ENCODE assay signal across 27 mouse cellular contexts in the genomic region with DNA sequence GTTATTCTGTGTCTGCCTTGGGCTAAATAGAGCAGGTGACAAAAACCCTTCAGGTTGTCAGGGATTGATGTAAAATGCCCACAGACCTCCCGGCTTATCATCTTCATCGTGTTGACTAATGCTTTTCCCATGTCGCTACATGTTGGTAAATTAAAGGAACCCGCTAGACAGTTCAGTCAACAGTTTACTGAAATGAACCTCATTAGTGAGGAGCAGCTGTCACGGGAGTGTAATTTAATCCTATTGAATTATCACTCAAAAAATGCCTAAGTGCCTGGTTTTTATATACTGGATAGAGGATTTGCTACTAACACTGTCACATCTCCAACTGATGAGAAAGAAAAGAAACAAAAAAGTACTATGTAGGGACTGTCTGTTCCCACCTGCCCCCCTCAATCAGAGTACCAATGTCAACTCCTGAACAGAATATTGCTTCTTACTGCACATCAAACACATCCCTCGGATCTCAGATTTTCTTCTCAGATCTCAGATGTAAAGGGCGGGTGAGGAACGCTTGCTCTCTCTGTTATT. TPM values are rescaled to one million over a fixed set of nuclear protein-coding genes. Genes with fewer than 3 reads are reported as not detected.
A peak's percentile ranks its signal among the peaks of the same experiment; 100 is the strongest.
DNase-seq lines count a peak whose midpoint lies in the region; ATAC-seq and TF ChIP-seq lines count a peak whose summit lies in the region.
"Had no signal": no experiment of that assay in that cellular context is flagged by ENCODE, and none has a peak within 500 bp of the region (broad histone marks: within the 10 kb centered on the region; RNA-seq: fewer than 3 reads in every experiment).

No protein-coding gene starts in this region.

- H3K4me2 ChIP-seq in forebrain, embryonic 13.5 days = no peak overlapping the region
- H3K4me2 ChIP-seq in forebrain, embryonic 12.5 days = no peak overlapping the region
- H3K4me2 ChIP-seq in lung, embryonic 14.5 days = peak overlapping the region; percentile 16; the same call in 1 of the 2 replicates
- H3K4me2 ChIP-seq in forebrain, embryonic 16.5 days (ENCODE audit: low read length) = no peak overlapping the region
- H3K4me2 ChIP-seq: embryonic facial prominence, embryonic 15.5 days; heart, embryonic 13.5 days; hindbrain, embryonic 14.5 days had no signal

- H3K27me3 ChIP-seq in forebrain, embryonic 13.5 days = 0 out of 2 replicates have a peak, but pooled peaks cover 5% of the 10 kb centered on the region
- no peaks in the 10 kb centered on the region for H3K27me3 ChIP-seq in forebrain, embryonic 12.5 days
- no peaks in the 10 kb centered on the region for H3K27me3 ChIP-seq in lung, embryonic 14.5 days (ENCODE audit: insufficient read depth, low read length)
- no peaks in the 10 kb centered on the region for H3K27me3 ChIP-seq in C2C12 (ENCODE audit: control insufficient read depth, insufficient read depth, insufficient read length)
- H3K27me3 ChIP-seq in forebrain, embryonic 16.5 days (replicated peaks; ENCODE audit: control insufficient read depth, insufficient read depth, low read length) = peaks cover 1% of the 10 kb centered on the region; the same call in 1 of the 2 replicates
- H3K27me3 ChIP-seq: embryonic facial prominence, embryonic 15.5 days; heart, embryonic 13.5 days had no signal

- H3K9me3 ChIP-seq in forebrain, embryonic 13.5 days (replicated peaks) = no peaks in the 10 kb centered on the region
- H3K9me3 ChIP-seq in forebrain, embryonic 12.5 days = no peaks in the 10 kb centered on the region
- no peaks in the 10 kb centered on the region for H3K9me3 ChIP-seq in lung, embryonic 14.5 days (ENCODE audit: low read depth, low read length)
- H3K9me3 ChIP-seq in forebrain, embryonic 16.5 days (ENCODE audit: control insufficient read depth, low read length) = no peaks in the 10 kb centered on the region
- H3K9me3 ChIP-seq: embryonic facial prominence, embryonic 15.5 days; heart, embryonic 10.5 days; heart, embryonic 13.5 days had no signal

- H3K4me1 ChIP-seq in forebrain, embryonic 13.5 days = peaks cover 13% of the 10 kb centered on the region
- H3K4me1 ChIP-seq in forebrain, embryonic 12.5 days = peaks cover 5% of the 10 kb centered on the region; the same call in 1 of the 2 replicates
- no peaks in the 10 kb centered on the region for H3K4me1 ChIP-seq in lung, embryonic 14.5 days (ENCODE audit: insufficient read depth)
- H3K4me1 ChIP-seq in forebrain, embryonic 16.5 days (replicated peaks; ENCODE audit: control insufficient read depth, insufficient read depth, low read length) = peaks cover 5% of the 10 kb centered on the region
- H3K4me1 ChIP-seq: embryonic facial prominence, embryonic 15.5 days; heart, embryonic 10.5 days; heart, embryonic 13.5 days had no signal

- no peak for TF ChIP-seq CTCF in lung, embryonic 14.5 days (IDR thresholded peaks at IDR 0.05; ENCODE audit: low read depth)
- no peak for TF ChIP-seq CTCF in C2C12 (IDR thresholded peaks at IDR 0.05; ENCODE audit: control insufficient read depth, insufficient read depth, insufficient read length)

- no peak for DNase-seq in lung, embryonic 14.5 days
- no peak for DNase-seq in lung, postnatal 25 days (ENCODE audit: low spot score)
- DNase-seq in kidney, adult 18-20 months = no peak
- DNase-seq in urinary bladder, postnatal 14 days (ENCODE audit: low spot score) = no peak
- DNase-seq: adrenal gland, adult 2 months; adrenal gland, postnatal 14 days; B cell, adult 2 months; cerebellum, adult 11-12 months; cerebellum, adult 8-10 months; cerebellum, postnatal 10 days; cerebellum, postnatal 36 days; embryo, embryonic 11 days; gastrocnemius, postnatal 10 days; gastrocnemius, postnatal 36 days; heart, adult 2 months; heart, postnatal 14 days; heart, postnatal 4 days had no signal

- H3ac ChIP-seq in C2C12 (ENCODE audit: control insufficient read depth, insufficient read length, low read depth) = no peak overlapping the region

- no peaks in the 10 kb centered on the region for H3K36me3 ChIP-seq in forebrain, embryonic 13.5 days (ENCODE audit: poor library complexity, severe bottlenecking)
- no peaks in the 10 kb centered on the region for H3K36me3 ChIP-seq in forebrain, embryonic 12.5 days (replicated peaks)
- no peaks in the 10 kb centered on the region for H3K36me3 ChIP-seq in lung, embryonic 14.5 days (ENCODE audit: insufficient read depth)
- H3K36me3 ChIP-seq in C2C12 (ENCODE audit: control insufficient read depth, insufficient read depth) = no peaks in the 10 kb centered on the region
- no peaks in the 10 kb centered on the region for H3K36me3 ChIP-seq in forebrain, embryonic 16.5 days (ENCODE audit: control insufficient read depth, insufficient read depth)
- H3K36me3 ChIP-seq: embryonic facial prominence, embryonic 15.5 days; heart, embryonic 10.5 days; heart, embryonic 13.5 days had no signal

- H3K27ac ChIP-seq in forebrain, embryonic 13.5 days = no peak overlapping the region
- H3K27ac ChIP-seq in forebrain, embryonic 12.5 days = no peak overlapping the region
- no peak overlapping the region for H3K27ac ChIP-seq in lung, embryonic 14.5 days (ENCODE audit: low read depth)
- H3K27ac ChIP-seq in forebrain, embryonic 16.5 days (ENCODE audit: low read length) = no peak overlapping the region
- H3K27ac ChIP-seq: embryonic facial prominence, embryonic 15.5 days; heart, adult 2 months; heart, embryonic 10.5 days; heart, embryonic 13.5 days; hindbrain, embryonic 14.5 days had no signal

- peak; percentile 62; the same call in 1 of the 2 replicates for ATAC-seq in forebrain, embryonic 13.5 days
- ATAC-seq in forebrain, embryonic 12.5 days (ENCODE audit: low FRiP score) = no peak
- ATAC-seq in lung, embryonic 14.5 days (ENCODE audit: insufficient read depth) = no peak
- peak; percentile 71 for ATAC-seq in forebrain, embryonic 16.5 days
- ATAC-seq: CD4-positive, CD25-positive, alpha-beta regulatory T cell, adult 4 months; intestine, postnatal 0 days had no signal

- H3K79me3 ChIP-seq in C2C12 (ENCODE audit: low read depth) = no peaks in the 10 kb centered on the region

- no peak overlapping the region for H3K4me3 ChIP-seq in forebrain, embryonic 13.5 days
- H3K4me3 ChIP-seq in forebrain, embryonic 12.5 days (replicated peaks) = no peak overlapping the region
- no peak overlapping the region for H3K4me3 ChIP-seq in lung, embryonic 14.5 days (ENCODE audit: low read depth, low read length)
- no peak overlapping the region for H3K4me3 ChIP-seq in C2C12 (ENCODE audit: insufficient read depth, poor library complexity, severe bottlenecking)
- H3K4me3 ChIP-seq in forebrain, embryonic 16.5 days (replicated peaks; ENCODE audit: low read length) = no peak overlapping the region
- H3K4me3 ChIP-seq: embryonic facial prominence, embryonic 15.5 days; heart, adult 2 months; heart, embryonic 10.5 days; heart, embryonic 13.5 days had no signal

- no peak overlapping the region for H3K9ac ChIP-seq in forebrain, embryonic 13.5 days
- H3K9ac ChIP-seq in forebrain, embryonic 12.5 days = no peak overlapping the region
- no peak overlapping the region for H3K9ac ChIP-seq in lung, embryonic 14.5 days
- H3K9ac ChIP-seq in forebrain, embryonic 16.5 days (replicated peaks; ENCODE audit: low read depth, low read length) = no peak overlapping the region
- H3K9ac ChIP-seq: embryonic facial prominence, embryonic 15.5 days; heart, embryonic 13.5 days; hindbrain, embryonic 14.5 days had no signal

- H3K79me2 ChIP-seq in C2C12 (ENCODE audit: control insufficient read depth, insufficient read depth) = no peaks in the 10 kb centered on the region

- WGBS in forebrain, embryonic 13.5 days = 45% methylated on average over 8 of the region's 8 CpGs
- WGBS in forebrain, embryonic 12.5 days = 55% methylated on average over 8 of the region's 8 CpGs
- 50% methylated on average over 8 of the region's 8 CpGs for WGBS in lung, embryonic 14.5 days
- 37% methylated on average over 8 of the region's 8 CpGs for WGBS in forebrain, embryonic 16.5 days

TF ChIP-seq in C2C12, 6 proteins besides CTCF, POLR2A, EP300 and RAD21:
- peak; percentile 10 for TF ChIP-seq MYOD1 (IDR thresholded peaks at IDR 0.05; ENCODE audit: control insufficient read depth, insufficient read length, low read depth)
- no peak for TF ChIP-seq MYOG (IDR thresholded peaks at IDR 0.05; ENCODE audit: control insufficient read depth, extremely low read depth, insufficient read length)

RNA-seq across cellular contexts. Expression of a gene that starts 23.5 kb away (rescaled TPM):
- 44.1 and 46.5 TPM in 2 replicates for polyA plus RNA-seq in forebrain, embryonic 13.5 days (2015; fragmentation: Nextera tagmentation; extraction: Ambion mirVana)
- polyA plus RNA-seq in forebrain, embryonic 12.5 days (2016; fragmentation: Nextera tagmentation; extraction: Ambion mirVana) = 52.7 and 58.8 TPM in 2 replicates
- 79.0 and 79.7 TPM in 2 replicates for polyA plus RNA-seq in lung, embryonic 14.5 days (2014; fragmentation: Nextera tagmentation; extraction: Ambion mirVana)
- polyA plus RNA-seq in C2C12 (2012; fragmentation: generic; extraction: Trizol) = 31.0 TPM
- polyA plus RNA-seq in forebrain, embryonic 16.5 days (2015; fragmentation: Nextera tagmentation; extraction: Ambion mirVana) = 37.1 and 39.6 TPM in 2 replicates

Comparison
In these comparisons a context has a peak if more than half of its experiments do, and no peak if none do; other contexts are left out.
1. ATAC-seq: peak in forebrain, embryonic 13.5 days (single experiment) and forebrain, embryonic 16.5 days (single experiment); none in forebrain, embryonic 12.5 days (single experiment) and lung, embryonic 14.5 days (single experiment).